Mouse (Mus musculus) kidney, adult 2 months (tissue): Measurements from ENCODE around the gene Spink4.

ENCODE experiments used
- CTCF ChIP-seq: fragments of 200-500 bp; conservative IDR thresholded peaks from 2 replicates; pipeline ENCODE4 v1.5.1; 2011; ENCODE audit warnings: low read depth, mild to moderate bottlenecking, control low read depth, low read length, moderate library complexity, mixed read lengths; ENCODE audit not compliant: insufficient read depth, insufficient read length
- POLR2A ChIP-seq: fragments of 200-500 bp; IDR thresholded peaks from one replicate; pipeline ENCODE4 v1.6.1; 2011; ENCODE audit warnings: low read depth, low read length, control low read depth

DNA sequence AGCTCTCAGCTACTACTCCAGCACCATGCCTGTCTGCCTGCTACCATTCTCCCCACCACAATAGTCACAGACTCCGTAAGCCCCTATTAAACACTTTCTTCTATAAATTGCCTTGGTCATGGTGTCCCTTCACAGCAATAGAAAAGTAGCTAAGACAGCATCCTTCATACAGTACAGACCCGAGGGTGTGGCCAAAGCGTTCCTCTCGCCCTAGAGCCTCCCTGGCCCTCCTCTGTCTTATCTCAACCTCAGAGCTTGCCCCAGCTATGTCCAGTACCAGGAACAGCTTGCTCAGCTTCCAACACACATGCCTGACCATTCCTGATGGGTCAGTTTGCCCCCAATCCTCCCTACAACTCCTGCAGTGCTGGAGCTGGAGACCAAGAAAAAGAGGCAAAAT is 19.2 kb upstream of the Spink4 start:
- TF ChIP-seq CTCF (no peak), POLR2A (no peak)
